Mouse (Mus musculus) ovary, adult 18-20 months (tissue): Measurements from ENCODE around the gene Bmpr1b.

Experiments used
- DNase-seq: peaks from one replicate; pipeline ENCODE4 v3.0.0; 2022; ENCODE audit warnings: low spot score, mixed read lengths

Bmpr1b gene

DNA sequence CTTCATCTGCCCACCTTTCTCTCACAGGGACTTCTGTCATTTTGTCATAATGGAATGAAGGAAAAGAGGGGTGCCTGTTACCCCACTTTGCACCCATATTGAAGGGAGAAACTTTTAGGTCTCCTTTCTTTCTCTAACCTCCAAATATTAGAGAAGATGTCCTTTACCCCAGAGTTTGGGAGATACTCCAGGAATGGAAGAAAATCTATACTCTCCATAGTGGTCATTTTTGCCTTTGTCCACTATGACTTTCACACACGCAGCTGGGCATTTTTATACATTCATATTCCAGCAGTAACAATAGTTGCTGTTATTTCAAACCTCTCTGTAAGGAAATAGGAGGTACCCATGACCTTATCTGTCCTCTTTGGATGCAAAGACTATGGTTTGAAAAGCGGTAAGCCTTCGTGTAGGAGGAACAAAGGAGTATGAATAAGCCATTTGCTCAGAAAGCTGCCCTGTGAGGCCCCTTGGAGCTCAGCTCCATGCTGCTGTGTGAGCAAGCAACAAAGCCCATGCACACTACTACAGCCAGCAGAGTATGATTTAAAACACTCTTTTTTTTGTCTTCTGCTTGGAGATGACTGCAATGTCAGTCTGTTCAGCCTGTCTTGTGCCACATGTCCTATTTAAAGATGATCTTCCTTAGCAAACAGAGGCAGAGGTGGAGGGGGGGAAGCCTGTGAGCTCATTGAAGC, 350.5 kb downstream of the Bmpr1b start:
- DNase-seq, result no peak

- no peak for DNase-seq
Observed at GRCm38 (mm10) chr3:141814776-141815175, 354.4 kb downstream of the Bmpr1b start.

GRCm38 (mm10) chr3:141811348-141811747, 357.9 kb downstream of the Bmpr1b start:
- peak; percentile 23 for DNase-seq

DNA sequence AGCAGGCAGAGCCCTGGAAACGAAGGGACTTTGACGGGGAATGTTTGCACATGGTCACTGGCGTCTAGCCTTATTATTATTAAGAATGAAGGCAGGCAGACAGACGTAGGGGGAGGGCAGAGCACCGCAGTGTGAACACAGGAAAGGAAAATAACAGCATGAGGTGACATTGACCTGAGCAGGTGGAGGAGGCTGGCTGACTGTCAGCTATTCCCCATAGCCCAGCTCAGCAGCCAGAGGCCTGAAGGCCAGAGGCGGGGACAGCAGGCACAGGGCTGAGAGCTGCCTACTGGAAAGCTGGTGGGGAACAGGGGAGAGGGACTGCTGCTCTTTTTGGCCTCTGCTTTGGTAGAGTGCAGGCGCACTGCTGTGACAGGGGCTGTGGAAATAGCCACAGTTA, 358.3 kb downstream of the Bmpr1b start:
- no peak for DNase-seq

GRCm38 (mm10) chr3:141809581-141809980, 359.6 kb downstream of the Bmpr1b start:
- DNase-seq, result no peak

GRCm38 (mm10) chr3:141804133-141804532, 365.1 kb downstream of the Bmpr1b start:
- no peak for DNase-seq

GRCm38 (mm10) chr3:141797789-141798188, 371.4 kb downstream of the Bmpr1b start:
- no peak for DNase-seq

DNA sequence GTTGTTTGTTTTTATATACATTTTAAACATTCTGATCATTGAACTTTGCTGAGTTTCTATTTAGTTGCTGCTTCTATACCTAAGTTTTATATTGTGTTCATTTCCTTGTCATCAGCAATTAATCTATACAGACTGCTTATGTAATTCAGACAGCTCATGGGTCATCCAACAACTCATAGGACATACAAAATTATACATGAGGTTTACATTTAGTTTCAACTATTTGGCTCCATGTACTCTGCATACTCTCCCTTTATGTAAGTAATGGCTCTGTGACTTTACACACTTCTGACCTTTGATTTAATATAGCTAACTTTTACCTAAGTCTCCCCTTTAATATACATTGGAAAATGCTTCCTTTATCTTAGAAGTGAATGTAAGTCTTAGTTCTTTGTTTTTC, 371.9 kb downstream of the Bmpr1b start:
- no peak for DNase-seq

DNA sequence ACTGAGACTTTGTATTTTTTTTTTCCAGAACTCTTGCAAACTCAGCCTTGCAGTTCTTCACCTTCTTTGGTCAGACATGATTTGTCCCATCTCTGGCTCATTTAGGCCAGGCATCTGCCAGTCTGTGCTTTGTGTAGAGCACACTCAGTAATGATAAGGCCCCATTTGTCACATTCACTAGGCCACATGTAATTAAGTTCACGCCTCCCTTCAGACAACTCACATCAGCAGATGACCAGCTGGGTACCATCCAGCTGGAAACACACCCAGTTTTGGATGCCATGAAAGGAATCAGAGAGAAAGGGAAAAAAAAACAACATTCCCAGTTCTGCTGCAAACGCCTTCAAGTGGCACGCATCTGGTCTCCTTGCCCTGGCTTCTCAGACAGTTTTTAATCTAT, 374.9 kb downstream of the Bmpr1b start:
- no peak for DNase-seq

DNA sequence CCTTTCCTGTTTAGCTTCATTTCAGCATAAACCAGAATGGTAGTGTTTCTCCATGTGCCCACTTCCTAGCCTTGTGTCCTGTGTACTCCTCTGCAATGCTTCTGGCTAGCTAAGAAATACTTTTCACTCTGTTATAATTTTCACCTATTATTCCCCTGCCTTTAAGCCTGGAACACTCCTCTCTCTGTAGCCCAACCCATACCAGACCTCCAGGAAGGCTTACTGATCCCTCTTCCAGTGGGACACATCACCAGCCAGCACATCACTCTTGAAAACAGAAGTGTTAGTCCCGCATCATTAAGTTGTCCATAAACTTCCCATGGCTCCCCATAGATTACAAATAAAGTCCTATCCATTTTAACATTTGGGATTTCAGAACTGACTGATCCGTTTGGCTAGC, 375.5 kb downstream of the Bmpr1b start:
- DNase-seq, result no peak

DNA sequence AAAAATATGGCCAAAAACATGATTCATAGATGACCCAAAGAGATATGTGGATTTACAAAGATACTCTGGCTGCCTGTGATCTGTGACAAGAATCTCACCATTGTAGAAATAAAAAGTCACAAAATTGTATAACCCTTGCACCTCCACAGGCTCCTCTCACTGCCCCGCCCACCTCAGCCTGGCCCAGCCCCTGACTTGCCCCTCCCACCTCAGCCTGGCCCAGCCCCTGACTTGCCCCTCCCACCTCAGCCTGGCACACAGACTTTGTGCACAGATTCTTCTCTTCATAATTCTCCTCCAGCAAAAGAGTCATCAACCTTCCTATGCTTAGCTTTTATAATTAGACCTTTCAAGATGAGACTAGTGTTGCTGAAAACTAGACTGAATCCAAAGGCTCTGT, 377.1 kb downstream of the Bmpr1b start:
- DNase-seq, result no peak

DNA sequence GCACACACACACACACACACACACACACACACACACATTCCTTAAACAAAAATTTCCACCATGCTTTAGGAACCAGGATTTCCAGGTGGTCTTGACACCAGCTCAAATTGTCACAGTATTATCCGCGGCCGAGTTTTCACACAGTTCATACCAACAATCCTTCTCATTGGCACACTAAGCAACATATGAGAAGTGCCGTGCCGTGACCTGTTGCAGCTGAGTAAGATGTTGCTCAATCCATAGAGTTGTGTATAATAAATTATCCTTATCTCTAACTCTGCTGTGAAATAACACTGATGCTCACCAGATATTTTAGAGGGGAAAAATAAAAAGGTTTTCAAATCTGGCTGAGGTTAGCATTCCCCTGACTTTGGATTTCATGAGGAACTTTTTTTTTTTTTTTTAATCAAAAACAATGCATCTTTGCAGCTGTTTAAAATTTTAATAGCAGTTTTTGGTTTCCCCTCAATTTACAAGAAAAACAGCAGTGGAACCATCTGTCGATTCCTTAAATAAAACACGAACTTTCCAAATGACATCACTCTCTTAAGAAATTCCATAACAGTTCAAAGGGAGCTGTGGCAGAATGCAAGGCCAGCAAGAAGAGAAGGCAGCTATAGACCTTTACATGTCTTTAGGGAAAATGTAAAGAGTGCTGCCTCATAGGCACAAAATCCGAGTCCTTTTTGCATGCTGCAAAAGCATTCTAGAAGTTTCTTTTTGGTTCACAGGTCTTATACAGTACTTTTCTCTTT, 378.0 kb downstream of the Bmpr1b start:
- no peak for DNase-seq
